Mouse (Mus musculus): Measurements from ENCODE around the gene Map6.

- TF ChIP-seq POLR2A (IDR thresholded peaks at IDR 0.05; ENCODE audit: extremely low read depth, insufficient read depth, low read length) (no peak), CTCF (IDR thresholded peaks at IDR 0.05; ENCODE audit: extremely low read depth, insufficient read depth, low read length) (no peak)
These were observed 76.3 kb downstream of the Map6 start for GRCm38 (mm10) chr7:99343577-99343976.
